Mouse (Mus musculus): ENCODE results near the gene Zfp688. TPM values are rescaled to one million over a fixed set of nuclear protein-coding genes. Genes with fewer than 3 reads are reported as not detected.
A peak's percentile ranks its signal among the peaks of the same experiment; 100 is the strongest.
"Not testable (repeated sequence)": the region's sequence is repeated elsewhere in the genome, so short reads cannot be mapped to it uniquely, and the experiment has no call there.

Gene Zfp688
- total RNA-seq, 2 experiments from 2014 or later = 2.0 to 2.7 TPM

DNA sequence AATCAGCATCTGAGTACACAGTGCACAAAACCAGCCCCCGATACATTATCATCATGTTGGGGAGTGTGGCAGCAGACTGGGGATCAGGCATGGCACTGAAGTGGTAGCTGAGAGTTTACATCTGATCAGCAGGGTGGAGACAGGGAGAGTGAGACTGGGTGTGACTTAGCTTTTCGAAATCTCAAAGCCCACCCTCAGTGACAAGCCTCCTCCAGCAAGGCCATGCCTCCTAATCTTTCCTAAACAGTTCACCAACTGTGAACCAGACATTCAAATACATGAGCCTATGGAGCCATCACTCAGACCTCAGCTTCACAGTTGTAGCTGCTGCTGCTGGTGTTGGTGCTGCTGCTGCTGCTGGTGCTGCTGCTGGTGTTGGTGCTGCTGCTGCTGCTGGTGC, 10.4 kb downstream of the Zfp688 start:
- no peak for DNase-seq

GRCm38 (mm10) chr7:127406002-127406987, 15.6 kb downstream of the Zfp688 start, which contains the start of gene Zfp764:
Gene Zfp764, minus strand, starts transcription at chr7:127406822.
- peak; percentile 69 for DNase-seq

DNA sequence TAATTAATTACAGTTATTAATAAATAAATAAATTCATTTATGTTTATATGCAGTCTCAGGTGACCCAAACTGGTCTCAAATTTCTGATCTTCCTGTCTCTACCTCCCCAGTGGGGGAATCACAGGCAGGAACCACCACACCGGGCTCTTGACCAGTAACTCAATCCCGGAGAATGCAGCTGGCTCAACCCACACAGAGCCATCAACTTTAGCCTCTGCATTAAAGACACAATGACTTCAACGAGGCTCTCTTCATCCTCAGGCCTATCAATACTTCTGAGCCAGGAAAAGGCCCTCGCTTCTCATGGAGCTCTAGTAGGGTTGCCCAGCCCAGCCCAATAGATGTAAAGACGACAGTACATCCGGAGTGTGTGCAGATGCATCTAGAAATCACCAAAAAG, 17.8 kb downstream of the Zfp688 start:
- DNase-seq = not testable (repeated sequence)

- DNase-seq = no peak
These were observed 18.9 kb downstream of the Zfp688 start for GRCm38 (mm10) chr7:127402980-127403379.

DNA sequence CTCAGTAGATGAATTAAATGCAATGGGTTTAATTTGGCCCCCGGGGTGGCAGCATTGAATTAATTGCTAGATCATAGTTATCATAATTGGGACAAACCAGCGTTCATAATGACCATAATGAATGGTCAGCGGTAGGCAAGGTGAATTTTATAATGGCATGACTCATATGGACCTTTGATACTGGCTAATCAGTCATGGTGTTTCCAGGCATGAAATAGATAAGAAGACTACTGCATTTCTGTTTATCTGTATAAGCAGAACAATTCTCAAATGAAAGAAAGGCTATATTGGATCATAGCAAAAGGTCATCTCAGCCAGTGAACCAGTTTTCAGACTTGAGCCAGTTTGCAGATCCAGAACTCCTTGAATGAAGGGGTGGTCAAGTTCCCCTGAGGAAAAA, 21.5 kb downstream of the Zfp688 start:
- DNase-seq = no peak

- no peak for DNase-seq
These were observed 27.9 kb downstream of the Zfp688 start for GRCm38 (mm10) chr7:127393944-127394333.

DNA sequence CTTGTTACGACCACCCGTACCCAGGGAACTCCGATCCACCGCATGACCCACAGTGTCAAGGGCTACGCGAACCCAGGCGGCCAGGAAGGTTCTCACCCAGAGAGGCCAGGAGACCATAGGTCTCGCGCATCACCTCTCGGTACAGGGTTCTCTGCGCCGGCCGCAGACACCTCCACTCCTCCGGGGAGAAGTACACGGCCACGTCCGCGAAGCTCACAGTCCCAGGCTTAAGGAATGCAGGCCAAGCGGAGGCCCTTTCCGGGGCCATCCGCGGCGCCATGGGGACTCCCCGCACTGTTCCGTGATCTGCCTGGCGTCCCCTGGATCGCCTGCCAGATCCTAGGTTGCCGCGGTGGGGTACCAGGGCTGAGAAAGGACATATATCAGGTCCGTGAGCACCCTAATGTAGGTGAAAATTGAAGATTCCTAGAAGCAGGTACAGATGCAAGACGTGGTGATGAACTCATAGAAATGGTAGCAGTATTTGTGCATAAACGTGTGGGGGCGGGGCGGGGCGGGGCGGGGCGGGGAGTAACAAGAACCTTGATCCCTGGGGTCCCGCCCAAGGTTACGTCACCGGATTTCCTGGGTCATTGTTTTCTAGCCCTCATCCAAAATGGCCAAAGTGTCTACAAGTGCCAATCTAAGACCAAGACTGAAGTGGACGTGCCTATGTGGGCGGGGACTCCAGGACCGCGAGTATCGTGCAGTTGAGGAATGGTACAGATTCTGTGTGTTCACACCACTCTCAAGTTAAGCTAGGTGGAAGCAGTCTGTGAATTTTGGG, 28.5 kb downstream of the Zfp688 start, which contains the start of gene E430018J23Rik:
Gene E430018J23Rik (minus strand): TSS at position 473 of the 787 bp plus-strand sequence.
- peak; percentile 93 for DNase-seq

DNA sequence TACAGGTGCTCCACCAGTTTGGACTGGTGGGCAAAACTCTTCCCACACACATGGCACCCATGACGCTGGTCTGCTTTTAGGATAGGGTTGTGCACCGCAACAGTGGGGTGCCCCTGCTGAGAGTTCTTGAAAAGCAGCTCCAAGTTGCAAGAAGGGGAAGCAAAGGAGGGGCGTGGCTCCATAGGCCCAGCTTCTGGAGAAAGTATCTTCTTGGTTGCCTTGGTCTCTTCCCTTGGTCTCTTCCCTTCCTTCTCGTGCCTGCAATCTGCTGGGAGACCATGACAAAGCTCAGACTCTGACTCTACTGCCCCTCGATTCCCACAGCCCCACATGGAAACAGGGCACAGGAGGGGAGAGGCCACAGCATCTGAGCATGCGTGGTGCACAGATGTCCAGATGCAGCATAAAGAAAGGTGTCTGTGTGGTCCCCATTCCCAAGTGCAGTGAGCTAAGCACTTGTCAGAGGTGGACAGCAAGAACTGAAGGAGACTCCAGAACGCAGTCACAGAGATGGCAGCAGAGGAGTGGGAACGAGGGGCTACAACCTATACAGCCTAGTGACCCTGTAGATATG, 29.5 kb downstream of the Zfp688 start:
- DNase-seq = no peak

DNA sequence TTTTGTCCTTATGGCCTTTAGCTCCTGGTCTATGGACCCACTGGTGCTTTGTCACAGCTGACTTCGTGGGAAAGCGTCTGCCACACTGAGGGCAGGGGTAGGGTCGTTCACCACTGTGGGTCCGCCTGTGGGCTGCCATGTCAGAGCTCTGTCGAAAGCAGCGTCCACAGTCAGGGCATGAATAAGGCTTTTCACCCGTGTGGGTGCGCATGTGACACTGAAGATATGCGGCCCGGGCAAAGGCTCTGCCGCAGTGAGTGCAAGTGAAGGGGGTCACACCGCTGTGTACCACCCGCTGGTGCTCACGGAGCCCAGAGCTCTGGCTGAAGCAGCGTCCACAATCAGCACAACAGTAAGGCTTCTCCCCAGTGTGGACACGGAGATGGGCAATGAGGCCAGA, 30.3 kb downstream of the Zfp688 start:
- DNase-seq = no peak

GRCm38 (mm10) chr7:127390306-127390705, 31.6 kb downstream of the Zfp688 start:
- DNase-seq = no peak

GRCm38 (mm10) chr7:127388201-127388600, 33.7 kb downstream of the Zfp688 start:
- not testable (repeated sequence) for DNase-seq

DNA sequence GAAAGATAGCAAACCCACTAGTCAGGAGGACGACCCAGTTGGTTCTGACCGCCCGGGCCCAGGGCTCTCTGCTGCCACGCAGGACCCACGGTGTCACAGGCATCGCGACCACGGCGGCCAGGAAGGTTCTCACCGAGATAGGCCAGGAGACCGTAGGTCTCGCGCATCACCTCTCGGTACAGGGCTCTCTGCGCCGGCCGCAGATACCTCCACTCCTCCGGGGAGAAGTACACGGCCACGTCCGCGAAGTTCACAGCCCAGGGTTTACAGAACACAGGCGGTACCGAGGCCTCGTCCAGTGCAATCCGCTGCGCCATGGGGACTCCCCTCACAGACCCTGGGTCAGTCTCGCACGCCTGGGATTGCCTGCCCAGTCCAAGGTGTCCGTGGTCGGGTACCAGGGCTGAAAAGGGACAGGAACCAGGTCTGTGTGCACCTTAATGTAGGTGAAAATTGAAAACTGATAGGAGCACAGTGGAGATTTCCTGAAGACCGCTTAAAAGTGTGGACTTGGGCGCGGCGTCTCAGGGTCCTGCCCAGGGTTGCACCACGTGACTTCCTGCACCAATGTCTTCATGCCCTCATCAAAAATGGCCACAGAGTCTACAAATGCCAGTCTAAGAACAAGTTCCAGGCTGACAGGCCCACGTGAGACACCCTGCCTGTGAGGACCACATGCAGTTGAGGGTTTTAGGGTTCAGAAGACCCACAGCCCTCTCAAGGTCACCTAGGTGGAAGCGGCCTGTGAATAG, 35.1 kb downstream of the Zfp688 start, which contains the start of gene 9130019O22Rik:
Gene 9130019O22Rik (minus strand): TSS at position 526 of the 752 bp plus-strand sequence.
- DNase-seq = peak; percentile 80

DNA sequence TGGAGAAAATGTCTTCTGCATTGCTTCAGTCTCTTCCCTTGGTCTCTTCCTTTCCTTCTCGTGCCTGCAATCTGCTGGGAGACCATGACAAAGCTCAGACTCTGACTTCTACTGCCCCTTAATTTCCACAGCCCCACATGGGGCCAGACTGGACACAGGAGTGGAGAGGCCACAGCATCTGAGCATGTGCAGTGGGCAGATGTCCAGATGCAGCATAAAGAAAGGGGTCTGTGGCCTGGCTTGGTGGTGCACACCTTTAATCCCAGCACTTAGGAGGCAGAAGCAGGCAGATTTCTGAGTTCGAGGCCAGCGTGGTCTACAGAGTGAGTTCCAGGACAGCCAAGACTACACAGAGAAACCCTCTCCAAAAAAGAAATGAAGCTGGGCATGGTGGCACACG, 36.3 kb downstream of the Zfp688 start:
- DNase-seq = not testable (repeated sequence)

DNA sequence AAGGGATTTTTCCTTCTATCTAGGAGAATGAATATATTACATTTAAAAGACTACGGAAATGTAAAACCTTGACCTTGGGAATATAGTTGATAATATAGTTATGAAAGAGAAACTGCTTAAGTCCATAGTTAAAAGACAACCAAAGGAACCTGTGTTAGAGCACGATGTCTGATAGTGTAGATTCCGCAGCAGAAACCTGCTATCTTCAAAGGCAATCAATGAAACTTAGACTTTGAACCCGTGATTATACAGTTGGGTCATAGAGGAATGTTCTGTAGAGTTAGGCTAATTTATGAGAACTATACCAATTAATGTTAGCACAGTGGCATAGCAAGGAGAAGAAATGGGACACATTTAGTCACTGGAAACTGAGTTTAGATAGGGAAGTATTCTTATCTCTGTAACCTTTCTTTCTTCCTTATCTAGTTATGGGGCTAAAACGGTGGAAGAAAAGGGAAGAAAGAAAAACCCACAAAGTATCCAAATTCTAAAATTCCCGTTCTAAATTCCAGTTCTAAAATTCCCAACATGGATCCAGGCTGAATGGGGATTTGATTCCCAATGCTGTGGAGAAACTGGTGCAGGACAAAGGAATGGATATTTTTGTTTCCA, 43.5 kb downstream of the Zfp688 start:
- DNase-seq = no peak

DNA sequence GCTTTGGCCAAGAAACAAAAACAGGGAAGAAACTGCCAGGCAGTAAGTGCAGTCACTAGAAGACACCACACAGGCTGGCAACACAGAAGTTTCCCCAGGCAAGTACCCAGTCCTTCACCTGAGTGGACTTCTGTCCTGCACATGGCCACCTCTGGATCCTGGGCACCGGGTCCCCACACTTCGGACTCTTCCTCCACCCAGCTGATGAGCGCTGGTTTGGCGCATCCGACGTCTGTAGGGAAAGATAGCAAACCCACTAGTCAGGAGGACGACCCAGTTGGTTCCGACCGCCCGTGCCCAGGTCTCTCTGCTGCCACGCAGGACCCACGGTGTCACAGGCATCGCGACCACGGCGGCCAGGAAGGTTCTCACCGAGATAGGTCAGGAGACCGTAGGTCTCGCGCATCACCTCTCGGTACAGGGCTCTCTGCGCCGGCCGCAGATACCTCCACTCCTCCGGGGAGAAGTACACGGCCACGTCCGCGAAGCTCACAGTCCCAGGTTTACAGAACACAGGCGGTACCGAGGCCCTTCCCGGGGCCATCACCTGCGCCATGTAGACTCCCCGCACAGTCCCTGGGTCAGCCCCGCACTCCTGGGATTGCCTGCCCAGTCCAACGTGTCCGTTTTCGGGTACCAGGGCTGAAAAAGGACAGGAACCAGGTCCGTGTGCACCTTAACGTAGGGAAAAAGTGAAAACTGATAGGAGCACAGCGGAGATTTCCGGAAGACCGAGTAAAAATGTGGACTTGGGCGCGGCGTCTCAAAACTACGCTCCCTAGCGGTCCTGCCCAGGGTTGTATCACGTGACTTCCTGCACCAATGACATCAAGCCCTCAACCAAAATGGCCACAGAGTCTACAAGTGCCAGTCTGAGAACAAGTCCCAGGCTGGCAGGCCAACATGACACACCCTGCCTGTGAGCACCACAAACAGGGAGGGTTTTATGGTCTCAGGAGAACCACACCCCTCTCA, 46.3 kb downstream of the Zfp688 start, which contains the start of gene Zfp747:
Gene Zfp747 (minus strand): TSS at position 780 of the 975 bp plus-strand sequence.
- DNase-seq = peak; percentile 90

DNA sequence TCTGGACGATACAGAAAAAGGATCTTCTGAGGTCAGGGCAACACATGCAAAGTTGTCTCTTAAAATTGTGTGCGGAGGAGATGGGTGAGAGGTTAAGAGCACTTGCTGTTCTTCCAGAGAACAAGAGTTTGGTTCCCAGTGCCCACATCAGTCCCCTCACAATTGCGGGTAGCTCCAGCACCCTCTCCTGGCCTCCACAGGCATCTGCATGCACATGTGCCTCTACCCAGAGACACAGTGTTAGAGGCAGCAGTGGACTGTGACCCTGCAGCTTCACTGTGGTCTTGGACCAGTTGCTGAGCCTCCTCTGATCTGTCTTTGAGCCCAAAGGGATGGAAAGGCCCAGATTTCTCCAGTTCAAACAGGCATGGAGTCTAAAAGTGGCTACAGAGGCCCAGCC, 50.0 kb downstream of the Zfp688 start:
- not testable (repeated sequence) for DNase-seq

DNA sequence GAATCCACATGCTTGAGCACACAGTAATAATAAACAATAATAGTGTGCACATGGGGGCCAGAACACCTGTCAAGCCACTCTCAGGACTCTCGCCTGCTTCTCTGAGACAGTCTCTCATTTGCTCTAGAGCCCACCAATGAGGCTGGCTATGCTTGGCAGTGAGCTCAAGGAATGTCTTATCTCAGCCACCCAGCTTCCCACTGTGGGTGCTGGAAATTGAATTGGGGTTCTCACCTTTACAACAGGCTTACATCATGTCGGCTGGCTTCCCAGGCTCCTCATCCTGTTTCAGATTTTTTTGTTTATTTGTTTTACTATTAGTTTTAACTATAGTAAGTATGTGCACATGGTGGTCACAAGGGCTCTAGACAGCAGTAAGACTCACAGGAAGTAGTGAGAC, 50.7 kb downstream of the Zfp688 start:
- DNase-seq = no peak

Measured in gastrocnemius, postnatal 25 days (tissue).